Mouse (Mus musculus): ENCODE data around the gene Arid1b.

DNA sequence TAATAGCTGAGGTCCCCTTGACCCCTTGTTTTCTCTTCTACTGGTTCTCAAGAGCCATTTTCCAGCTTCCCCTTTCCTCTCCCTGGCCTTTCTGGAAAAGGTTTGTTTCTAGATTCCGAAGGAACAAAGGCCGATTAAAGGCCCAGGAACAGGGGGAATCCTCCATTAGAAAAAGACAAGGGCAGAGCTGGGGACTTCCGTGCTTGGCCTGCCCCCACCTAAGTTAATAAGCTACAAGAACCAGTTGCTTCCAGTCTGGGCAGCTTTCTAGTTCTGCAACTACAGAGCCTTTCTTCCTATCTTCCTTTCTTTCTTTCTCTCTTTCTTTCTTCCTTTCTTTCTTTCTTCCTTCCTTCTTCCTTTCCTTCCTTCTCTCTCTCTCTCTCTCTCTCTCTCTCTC, 47.1 kb upstream of the Arid1b start:
- TF ChIP-seq MAFK (IDR thresholded peaks at IDR 0.05; ENCODE audit: insufficient read depth, low read depth, low read length) (no peak), HCFC1 (IDR thresholded peaks at IDR 0.05; ENCODE audit: borderline replicate concordance, insufficient read depth, low read length) (no peak)

Measured in ES-E14 (cell line).